Mouse (Mus musculus) bone marrow macrophage, adult 2 months (primary cell): ENCODE data around the gene Svop.

Experiments used
- CTCF ChIP-seq: IDR thresholded peaks from 2 replicates; pipeline ENCODE4 v1.5.1; 2012; ENCODE audit warnings: low read depth, mild to moderate bottlenecking, low read length, moderate library complexity
- POLR2A ChIP-seq: IDR thresholded peaks from 2 replicates; pipeline ENCODE4 v1.6.1; 2012; ENCODE audit warnings: mild to moderate bottlenecking, low read depth, low read length, borderline replicate concordance

GRCm38 (mm10) chr5:114030652-114031051 lies 60.7 kb downstream of the Svop start:
- TF ChIP-seq CTCF (no peak), POLR2A (no peak)
